Mouse (Mus musculus) embryo, embryonic 11 days (tissue): ENCODE measurements around the gene Pip5k1b.

Source experiments
- DNase-seq: peaks from one replicate; pipeline ENCODE4 v3.0.0-alpha.2; 2015

Gene Pip5k1b

DNA sequence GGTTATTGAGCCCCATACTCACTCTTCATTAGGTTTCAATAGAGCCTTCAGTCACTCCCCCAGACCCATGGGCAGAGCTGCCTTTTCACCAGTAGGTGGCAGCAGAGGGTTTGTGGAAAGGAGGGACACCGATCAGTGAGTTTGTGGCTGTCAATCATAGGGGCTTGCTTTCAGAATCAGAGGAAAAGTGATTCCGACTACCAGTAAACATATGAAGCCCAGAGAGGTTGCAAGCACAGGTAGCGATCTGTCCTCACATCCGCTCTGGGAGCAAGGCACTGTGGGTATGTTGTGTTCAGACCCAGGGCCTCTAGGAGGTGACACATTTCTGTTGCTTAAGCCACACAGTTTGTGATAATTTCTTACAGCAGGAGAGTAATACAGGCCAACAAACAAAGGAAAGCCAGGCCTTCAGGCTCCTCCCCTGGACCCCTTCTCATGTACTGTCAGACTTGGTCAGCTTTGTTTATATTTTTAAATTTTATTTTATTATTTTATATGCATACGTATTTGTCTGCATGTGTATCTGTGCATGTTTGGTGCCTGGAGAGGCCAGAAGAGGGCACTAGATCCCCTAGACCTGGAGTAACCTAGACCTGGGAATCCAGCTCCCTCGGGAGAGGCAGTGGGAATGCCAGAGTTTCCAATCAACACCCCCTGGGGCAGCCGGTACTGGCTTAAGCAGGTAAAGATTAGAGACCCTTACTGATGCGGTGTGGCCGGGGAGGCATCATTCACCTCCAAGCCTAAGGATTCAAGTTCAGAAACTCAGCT lies 254.5 kb downstream of the Pip5k1b start:
- peak; percentile 90 for DNase-seq

DNA sequence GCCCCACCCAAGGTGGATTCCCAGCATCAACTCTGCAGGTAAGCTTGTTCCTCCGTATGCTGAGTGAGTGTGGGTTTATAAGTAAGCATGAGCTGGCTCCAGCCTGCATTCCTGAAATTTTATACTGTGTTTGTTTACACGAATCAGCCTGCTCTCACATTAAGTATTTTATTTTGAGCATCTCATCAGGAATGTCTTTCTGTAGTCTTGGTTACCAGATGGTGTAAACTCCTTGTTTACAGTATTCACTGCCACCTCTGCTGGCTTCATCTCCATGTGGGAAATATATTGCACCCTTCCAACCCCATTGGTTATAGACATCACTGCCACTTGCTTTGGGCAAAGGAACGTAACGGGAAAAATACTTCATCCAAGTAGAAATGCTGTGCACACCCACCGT lies 262.1 kb downstream of the Pip5k1b start:
- no peak for DNase-seq

DNA sequence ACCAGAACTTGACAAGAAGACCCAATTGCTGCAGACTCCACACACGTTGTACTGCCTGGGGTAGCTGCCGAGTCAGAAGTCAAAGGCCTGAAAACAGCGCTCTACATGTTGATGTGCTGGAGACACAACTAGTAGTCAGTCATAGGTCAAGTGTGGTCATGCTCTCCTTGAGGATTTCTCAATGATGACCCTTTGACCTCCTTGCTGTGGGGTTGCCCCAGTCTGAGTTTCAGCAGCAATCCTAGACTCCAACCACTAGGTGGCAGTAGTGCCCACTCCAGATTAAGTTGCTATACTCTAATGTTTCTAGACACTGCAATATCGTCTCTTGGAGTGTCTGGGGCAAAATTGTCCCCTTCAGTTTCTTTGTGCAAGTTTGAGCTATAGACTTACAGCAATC lies 271.5 kb downstream of the Pip5k1b start:
- DNase-seq = peak; percentile 71

DNA sequence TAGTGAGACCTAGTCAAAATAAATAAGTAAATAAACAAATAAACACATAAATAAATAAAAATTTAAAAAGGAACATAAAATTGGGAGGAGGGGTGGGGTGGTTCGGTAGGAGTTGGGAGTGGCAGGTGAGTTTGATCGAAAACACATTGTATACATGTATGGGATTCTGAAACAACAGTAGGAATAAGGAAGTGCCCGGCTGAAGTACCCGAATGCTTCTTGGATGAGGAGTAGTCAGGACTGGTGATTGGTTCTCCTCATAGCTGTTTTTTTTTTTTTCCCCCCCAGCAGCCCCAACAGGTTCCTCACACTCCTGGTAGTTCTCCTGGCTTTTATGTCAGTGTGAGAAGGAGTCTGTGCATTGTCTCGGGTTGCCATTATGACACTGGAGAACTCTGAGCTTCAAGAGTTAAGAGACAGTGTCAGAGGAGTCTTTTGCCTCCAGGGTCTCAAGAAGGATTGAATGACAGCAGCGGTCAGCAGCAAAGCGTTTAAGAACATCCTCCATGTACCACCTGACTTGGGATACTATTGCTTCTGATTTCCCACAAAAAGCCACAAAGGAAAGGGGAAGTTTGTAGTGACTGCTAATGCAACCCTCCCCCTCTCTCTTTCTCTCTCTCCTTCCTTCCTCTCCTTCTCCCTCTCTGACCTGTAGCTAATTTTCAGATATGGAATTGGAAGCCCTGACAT lies 274.2 kb downstream of the Pip5k1b start:
- DNase-seq = no peak

DNA sequence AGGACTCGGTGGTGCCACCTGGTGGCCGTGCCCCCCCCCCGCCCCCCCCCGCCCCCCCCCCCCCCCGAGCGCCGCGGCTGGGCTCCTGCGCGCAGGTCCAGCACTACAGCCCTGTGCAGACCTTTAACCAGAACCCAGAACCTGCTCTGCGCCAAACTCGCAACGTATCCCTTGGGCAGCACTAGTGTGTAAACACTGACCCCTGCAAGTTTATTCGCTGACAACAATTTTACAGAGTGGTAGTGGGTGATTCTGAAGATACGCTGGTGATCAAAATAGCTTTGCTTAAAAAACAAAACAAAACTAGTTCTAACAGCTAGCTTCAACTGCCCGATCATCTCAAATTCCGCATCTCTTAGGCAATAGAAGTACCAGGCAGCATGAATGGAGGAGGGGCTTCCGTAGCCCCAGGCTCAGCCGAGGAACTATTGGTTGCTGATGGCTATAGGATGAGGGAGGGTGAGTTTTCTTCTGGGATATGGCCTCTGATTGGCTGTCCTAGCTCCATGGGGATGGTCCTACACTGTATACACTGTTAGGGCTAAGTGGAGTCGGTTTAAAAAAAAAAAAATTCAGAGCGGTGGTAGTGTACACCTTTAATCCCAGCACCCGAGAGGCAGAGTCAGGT lies 275.0 kb downstream of the Pip5k1b start, which contains the start of gene Fxn:
Gene Fxn (minus strand): TSS at position 5 of the 628 bp plus-strand sequence.
- DNase-seq = peak; percentile 90

DNA sequence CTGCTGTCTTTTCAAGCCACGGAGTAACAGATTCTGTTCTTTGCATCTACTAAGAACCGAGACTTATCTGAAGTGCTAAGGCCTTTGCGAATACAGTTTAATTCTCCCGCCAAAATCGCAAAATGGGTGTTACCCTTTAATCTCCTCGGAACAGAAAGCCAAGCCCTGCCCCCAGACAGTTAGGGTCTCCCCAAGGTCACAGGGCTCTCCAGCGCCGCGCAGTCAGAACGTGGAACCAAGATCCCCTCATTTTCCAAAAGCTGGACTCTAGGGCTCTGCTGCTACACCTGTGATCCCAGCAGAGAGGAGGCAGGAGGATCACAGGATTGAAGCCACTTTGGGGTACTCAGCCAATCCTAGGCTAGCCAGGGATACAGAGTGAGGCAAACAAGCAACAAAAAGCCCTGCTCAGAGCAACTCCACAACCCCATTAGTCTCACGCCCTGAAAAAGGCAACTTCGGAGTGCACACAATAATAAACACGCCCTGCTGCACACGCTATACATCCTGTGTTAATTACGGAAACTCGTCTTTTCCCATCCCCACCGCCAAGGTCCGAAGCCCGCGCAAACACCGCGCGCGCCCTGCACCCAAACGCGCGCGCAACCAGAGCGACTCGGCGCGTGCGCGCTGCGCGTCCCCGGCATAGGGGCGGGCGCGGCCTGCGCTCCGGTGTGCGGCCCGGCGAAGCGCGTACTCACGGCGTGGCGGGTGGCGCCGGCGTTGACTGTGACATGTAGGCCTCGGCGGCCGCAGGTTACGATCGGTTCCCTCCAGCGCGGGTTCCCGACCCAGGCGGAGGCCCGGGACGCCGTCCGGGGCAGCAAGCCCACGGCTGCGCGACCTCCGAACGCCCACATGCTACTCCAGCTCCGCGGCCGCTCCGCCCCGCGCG lies 275.7 kb downstream of the Pip5k1b start:
- DNase-seq = peak; percentile 96

DNA sequence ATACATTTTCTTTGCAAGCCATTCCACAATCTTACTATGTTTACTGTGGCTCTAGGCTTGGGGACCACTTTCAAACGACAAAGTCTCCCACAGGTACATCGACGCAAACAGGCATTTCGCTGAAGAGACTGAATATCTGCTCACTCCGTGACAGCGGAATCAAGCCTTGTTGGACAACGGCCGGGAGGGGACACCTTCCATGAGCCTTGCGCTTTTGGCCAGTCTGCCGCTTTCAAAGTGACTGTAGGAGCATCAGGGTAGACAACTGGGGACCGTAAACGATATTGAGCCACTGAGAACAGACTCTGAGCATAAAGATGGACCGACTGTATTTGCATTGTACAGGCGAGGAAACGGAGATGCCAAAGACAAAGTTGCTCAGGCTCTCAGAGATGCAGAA lies 276.8 kb downstream of the Pip5k1b start:
- DNase-seq = no peak

DNA sequence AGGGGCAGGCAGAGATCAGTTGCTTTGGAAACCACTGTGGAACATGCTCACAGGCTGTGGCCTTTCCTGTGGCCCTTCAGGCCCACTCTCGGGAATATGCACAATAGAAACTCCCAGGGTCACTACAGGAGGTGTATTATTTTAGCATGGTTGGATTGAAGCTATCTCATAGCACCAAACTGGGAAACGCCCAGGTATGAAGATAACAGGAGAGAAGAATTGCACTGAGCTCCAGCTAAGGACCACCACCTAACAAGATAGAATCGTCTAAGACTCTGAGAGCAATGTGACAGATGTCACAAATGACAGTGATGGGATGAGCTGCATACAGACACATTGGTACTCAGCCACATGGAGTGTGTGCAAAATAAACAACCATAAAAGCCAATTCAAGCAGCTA lies 281.4 kb downstream of the Pip5k1b start:
- no peak for DNase-seq

DNA sequence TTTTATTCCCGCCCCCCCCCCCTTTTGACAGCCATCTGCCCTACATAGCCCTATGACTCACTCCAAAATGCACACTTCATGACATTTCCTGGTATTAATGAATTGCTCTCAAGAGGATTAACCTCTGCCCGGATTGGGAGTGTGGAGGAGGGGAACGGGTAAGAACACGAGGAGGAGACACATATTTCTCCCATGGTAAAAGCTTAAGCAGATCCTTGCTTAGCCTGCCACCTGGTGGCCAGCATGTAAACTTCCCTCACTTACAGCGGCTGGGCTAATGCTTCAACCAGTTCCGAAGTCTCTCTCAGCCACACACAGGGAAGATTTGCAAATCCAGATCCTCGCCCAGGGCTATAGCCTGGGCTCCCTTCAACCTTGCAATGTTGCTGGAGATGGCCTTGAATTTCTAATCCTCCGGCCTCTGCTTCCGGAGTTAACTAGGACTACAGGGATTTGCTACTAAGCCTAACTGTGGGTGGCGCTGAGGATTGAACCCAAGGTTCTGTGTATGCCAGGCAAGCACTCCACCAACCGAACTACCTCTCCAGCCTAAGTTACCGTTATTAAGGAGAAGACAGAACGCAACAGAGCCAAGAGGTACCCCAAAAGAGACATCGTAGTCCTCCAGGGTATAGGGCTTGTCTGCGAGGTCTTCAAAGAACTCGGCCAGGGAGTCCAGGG lies 283.8 kb downstream of the Pip5k1b start:
- peak; percentile 87 for DNase-seq

DNA sequence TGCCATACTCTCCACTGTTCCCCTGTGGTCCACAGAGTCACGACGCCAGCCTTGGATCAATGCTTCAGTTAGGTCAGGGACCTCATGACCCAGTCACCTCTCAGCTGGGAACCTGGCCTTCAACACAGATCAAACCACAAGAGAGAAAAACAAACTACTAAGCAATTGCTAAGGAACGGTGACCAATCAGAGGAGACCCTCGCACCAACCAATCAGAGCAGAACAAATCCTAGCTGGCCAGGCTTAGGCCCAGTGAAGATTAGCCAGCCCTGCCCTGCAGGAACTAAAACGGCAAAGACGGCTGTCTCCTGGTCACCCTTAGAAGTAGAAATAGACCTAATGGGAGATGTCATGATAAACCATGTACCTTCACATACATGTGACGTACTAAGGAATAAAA lies 284.3 kb downstream of the Pip5k1b start:
- DNase-seq = peak; percentile 33

DNA sequence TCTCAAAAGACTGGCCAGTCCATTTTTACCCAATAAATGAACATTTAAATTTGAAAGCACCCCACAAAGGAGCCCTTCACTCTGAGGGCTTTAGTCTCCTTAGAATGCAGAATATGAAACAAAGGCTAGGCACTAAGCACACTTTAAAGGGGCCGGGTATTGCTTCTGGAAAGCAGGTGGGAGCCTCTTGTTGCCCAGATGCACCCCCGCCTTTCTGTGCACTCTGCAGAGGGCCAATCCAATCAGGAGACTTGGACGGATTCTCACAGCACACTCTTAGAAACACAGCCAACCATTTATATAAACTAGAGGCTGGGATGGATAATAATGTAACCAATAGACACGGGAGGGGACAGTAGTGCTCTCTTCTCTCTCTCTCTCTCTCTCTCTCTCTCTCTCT lies 287.1 kb downstream of the Pip5k1b start:
- DNase-seq = no peak

DNA sequence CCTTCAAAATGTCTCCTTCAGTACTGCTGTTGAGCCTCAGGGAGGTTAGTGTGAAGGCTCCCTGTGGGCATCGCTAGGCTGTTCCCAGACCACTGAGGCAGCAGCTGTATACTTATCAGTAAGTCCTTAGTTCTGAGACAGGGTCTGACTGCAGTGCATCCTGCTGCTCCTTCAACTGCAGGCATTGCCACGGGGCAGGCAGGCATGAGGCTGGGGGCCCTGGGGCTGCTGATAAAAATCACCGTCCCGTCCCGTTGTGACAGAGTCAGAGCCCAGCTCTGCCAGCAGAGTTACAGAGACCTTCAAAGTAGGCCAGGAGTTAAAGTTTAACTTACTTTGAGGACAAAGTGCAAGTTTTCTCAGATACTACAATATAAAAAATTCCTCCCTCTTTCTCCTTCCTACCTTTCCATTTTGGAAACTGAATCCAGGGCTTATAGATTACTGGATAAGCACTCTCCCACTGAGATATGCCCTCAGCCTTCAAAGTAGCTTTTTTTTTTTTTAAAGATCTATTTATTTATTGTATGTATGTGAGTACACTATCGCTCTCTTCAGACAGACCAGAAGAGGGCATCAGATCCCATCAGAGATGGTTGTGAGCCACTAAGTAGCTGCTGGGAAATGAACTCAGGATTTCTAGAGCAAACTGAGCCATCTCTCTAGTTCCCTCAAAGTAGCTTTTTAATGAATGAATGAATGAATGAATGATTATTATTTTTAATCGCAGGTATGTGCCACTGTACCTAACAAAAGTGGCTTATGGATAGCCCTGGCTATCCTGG lies 289.4 kb downstream of the Pip5k1b start:
- no peak for DNase-seq

DNA sequence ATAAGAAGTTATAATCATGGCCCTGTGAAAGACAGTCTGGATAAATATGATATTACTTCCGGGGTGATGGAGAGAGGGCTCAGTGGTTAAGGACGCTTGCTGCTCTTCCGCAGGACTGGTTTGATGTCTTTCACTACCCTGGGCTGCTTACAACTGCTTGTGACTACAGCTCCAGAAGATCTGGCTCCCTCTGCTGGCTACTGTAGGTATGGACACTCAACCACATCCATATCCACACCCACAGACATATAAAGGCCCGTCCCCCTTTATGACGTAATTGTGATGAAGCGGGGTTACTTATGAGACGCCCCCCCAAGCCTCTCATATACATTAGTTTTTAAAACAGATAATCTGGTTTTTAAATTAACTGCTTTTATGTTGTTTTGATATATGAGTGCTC lies 290.7 kb downstream of the Pip5k1b start:
- DNase-seq = peak; percentile 82

DNA sequence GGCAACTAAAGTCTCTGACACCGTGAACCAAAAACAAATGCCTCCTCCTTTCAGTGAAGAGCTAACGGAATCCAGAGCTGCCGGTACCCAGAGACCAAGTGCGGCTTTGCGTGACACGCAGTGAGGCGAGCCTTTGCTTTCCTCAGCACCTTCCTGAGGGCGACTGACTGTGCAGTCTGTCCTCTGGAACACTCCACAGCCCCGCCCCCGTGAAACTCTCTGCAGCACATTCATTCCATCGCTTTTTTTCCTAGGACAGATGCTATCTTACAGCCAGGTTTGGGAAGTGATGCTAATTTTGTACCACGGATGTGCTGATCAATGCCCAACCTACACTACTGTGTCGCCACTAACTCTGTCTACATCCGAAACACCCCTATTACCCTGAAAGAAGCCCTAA lies 292.9 kb downstream of the Pip5k1b start:
- no peak for DNase-seq

DNA sequence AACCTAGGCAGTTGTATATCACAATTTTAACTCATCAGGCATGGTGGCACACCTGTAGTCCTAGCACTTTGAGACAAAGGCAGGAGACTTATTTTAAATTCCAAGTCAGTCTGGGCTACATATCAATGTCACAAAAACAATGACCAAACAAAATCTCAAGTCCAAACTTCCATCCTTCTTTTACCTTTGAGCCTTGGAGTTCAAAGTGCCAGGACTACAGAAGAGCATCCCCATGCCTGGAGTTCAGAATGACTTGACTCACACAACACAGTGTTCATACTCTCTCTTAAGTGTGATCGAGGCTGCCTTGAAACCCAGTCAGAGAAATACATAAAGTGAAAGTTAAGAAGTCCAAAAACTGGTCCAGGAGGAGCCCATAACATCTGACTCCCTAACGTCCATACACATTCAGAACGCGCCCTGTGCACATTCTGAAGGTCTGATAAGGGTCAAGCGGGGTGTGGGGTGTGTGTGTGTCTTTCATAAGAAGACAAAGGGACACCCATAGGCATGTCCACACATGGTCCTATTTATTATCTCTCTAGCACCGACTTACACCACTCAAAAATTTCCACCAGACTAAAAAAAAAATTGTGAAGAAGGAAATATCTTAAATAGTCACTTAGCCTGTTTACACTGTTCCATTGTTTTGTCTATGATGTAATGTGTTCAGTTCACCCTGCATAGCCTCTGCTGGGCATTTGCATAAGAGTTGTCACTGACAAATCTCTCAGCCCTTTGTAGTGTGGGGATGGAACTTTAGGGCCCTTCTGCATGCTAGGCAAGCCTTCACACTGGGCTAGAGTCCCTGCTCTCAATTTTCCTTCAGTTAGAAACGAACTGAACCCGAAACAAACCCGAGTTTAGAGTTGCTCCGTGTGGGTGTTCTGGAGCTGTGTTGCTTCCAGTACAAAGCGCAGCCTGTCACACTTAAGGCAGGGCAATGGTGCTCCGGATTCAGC lies 296.0 kb downstream of the Pip5k1b start:
- DNase-seq = no peak

DNA sequence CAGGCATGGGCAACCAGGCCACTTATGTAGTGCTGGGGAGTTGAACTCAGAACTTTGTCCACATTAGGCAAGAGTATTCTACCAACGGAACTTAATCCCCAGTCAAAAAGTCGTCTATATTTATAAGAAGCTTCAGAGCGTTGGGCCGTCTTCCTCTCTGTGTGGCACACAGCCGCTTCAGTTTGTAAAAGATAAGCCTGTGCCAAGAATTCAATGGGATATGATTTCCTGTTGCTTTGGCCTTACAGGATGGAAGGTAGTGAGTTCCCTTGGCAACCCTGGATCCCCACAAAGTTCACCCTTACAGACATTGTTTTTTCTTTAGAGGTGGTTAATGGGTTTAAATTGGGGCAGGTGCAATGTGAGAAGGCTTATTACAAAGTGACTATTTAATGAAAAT lies 297.3 kb downstream of the Pip5k1b start:
- no peak for DNase-seq

DNA sequence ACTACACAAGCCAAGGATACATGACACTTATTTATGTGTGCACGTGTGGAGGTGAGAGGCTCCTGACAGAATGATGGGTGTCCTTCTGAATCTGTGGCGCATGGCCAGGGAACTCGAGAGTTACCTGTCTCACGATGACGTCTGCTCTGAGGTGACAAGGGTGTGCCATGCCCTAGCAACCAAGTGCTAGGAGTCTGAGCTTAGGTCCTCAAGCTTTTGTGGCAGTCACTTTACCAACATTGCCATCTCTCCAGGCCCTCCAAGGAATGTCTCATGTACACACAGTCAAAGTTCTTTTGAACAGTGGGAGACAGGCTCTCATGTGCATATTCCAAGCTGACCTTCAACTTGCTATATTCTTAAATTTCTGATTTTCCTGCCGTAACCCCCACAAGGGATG lies 297.7 kb downstream of the Pip5k1b start:
- DNase-seq = no peak

DNA sequence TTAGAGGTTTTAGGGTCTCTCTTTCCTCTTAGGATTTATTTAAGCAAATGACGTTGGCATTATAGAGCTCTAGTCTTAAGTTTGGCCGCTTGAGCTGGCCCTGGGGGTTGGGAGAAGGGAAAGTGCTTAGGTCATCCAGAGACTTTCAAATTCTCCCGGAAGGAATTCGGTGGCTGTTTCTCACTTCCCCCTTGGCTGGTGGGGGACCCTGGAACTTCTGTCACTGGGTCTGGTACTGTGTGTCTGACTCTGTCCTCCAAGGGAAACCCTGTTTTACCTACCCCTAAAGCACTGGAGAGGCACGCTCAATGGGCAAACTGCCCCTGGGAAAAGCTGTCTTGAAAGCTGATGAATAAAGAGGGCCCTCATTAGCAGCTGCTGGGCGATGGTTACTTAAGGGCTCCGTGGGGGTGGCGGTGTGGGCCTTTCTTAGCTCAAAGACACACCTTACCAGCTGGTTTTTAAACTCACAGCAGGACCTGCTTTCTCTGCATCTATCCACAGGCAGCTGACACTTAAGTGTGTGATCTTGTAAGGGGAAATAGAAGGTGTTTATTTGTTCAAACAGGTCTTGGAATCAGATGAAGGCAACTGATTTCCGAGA lies 301.9 kb downstream of the Pip5k1b start:
- no peak for DNase-seq

DNA sequence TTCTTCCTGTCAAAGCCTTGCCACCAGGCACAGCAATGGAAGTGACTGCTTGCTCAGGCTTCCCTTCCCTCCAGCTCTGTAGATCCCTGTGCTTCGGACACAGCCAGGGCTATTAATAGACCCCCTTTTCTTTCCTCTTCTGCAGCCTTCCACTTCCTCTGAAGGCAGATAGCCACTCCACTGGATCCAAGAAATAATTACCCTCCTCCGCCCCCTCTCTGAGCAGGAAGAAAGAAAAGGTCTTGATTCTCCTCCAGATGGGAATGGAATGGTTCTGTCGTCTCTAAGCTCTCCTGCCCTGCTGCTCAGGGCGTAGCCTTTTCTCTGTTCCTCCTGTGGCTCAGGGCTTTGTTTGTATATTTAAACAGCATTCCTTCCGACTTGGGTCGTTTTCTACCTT lies 303.8 kb downstream of the Pip5k1b start:
- peak; percentile 27 for DNase-seq
